Mouse (Mus musculus): ENCODE results near the gene Olfr313. TPM values are rescaled to one million over a fixed set of nuclear protein-coding genes. Genes with fewer than 3 reads are reported as not detected.
"Not testable (repeated sequence)": the region's sequence is repeated elsewhere in the genome, so short reads cannot be mapped to it uniquely, and the experiment has no call there.

The Olfr313 gene
- polyA plus RNA-seq, 1 experiment = not detected

GRCm38 (mm10) chr11:58801558-58802228, 13.1 kb upstream of the Olfr313 start, which contains the start of gene Fam183b:
Gene Fam183b (minus strand): TSS chr11:58801960.
- Histone ChIP-seq H3ac (ENCODE audit: control insufficient read depth, insufficient read length, low read depth) (no peak within 1 kb of the TSS), H3K36me3 (ENCODE audit: control insufficient read depth, insufficient read depth) (no peaks in the 10 kb centered on the region), H3K79me2 (ENCODE audit: control insufficient read depth, insufficient read depth) (no peaks in the 10 kb centered on the region), H3K4me3 (ENCODE audit: insufficient read depth, poor library complexity, severe bottlenecking) (no peak within 1 kb of the TSS), H3K79me3 (ENCODE audit: low read depth) (no peaks in the 10 kb centered on the region), H3K27me3 (ENCODE audit: control insufficient read depth, insufficient read depth, insufficient read length) (no peaks in the 10 kb centered on the region)
- TF ChIP-seq MYOD1 (IDR thresholded peaks at IDR 0.05; ENCODE audit: control insufficient read depth, insufficient read length, low read depth) = no peak
- no peak for TF ChIP-seq MYOG (IDR thresholded peaks at IDR 0.05; ENCODE audit: control insufficient read depth, extremely low read depth, insufficient read length)
- TF ChIP-seq USF1 (IDR thresholded peaks at IDR 0.05; ENCODE audit: low read depth) = no peak
- TF ChIP-seq CTCF (IDR thresholded peaks at IDR 0.05; ENCODE audit: control insufficient read depth, insufficient read depth, insufficient read length) = no peak
- no peak for TF ChIP-seq CEBPB (IDR thresholded peaks at IDR 0.05; ENCODE audit: low read depth)
- TF ChIP-seq MAX (IDR thresholded peaks at IDR 0.05) = no peak

GRCm38 (mm10) chr11:58803871-58804270, 10.9 kb upstream of the Olfr313 start:
- Histone ChIP-seq H3K79me2 (ENCODE audit: control insufficient read depth, insufficient read depth) (no peaks in the 10 kb centered on the region), H3K4me3 (ENCODE audit: insufficient read depth, poor library complexity, severe bottlenecking) (no peak overlapping the region), H3ac (ENCODE audit: control insufficient read depth, insufficient read length, low read depth) (no peak overlapping the region), H3K27me3 (ENCODE audit: control insufficient read depth, insufficient read depth, insufficient read length) (no peaks in the 10 kb centered on the region), H3K79me3 (ENCODE audit: low read depth) (no peaks in the 10 kb centered on the region), H3K36me3 (ENCODE audit: control insufficient read depth, insufficient read depth) (no peaks in the 10 kb centered on the region)
- TF ChIP-seq MYOG (IDR thresholded peaks at IDR 0.05; ENCODE audit: control insufficient read depth, extremely low read depth, insufficient read length) = no peak
- no peak for TF ChIP-seq MYOD1 (IDR thresholded peaks at IDR 0.05; ENCODE audit: control insufficient read depth, insufficient read length, low read depth)
- TF ChIP-seq USF1 (IDR thresholded peaks at IDR 0.05; ENCODE audit: low read depth) = no peak
- no peak for TF ChIP-seq FOSL1 (IDR thresholded peaks at IDR 0.05; ENCODE audit: insufficient read depth, low read length, poor library complexity, severe bottlenecking)
- no peak for TF ChIP-seq MAX (IDR thresholded peaks at IDR 0.05)
- TF ChIP-seq CEBPB (IDR thresholded peaks at IDR 0.05; ENCODE audit: low read depth) = no peak
- no peak for TF ChIP-seq CTCF (IDR thresholded peaks at IDR 0.05; ENCODE audit: control insufficient read depth, insufficient read depth, insufficient read length)

DNA sequence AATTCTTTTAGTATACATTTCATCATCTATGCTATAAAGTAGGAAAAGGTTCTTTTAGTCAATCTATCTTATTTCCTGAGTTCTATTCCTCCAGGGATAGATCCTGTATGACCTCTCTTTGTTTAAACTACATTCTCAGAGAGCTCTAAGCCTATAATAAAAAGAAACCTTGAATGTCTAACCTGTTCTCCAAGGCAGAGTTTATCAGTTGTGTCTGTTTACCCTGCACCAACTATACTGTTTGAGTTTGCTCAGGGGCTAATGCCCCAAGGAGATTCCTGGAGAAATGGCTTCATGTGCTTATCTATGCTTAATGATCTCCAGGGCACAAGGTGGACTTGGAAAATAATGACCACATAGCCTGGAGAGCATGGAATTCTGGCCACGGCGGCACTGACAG, 10.4 kb upstream of the Olfr313 start:
- TF ChIP-seq CTCF (IDR thresholded peaks at IDR 0.05; ENCODE audit: control insufficient read depth, insufficient read depth, insufficient read length) = no peak
- TF ChIP-seq FOSL1 (IDR thresholded peaks at IDR 0.05; ENCODE audit: insufficient read depth, low read length, poor library complexity, severe bottlenecking) = no peak
- TF ChIP-seq USF1 (IDR thresholded peaks at IDR 0.05; ENCODE audit: low read depth) = no peak
- no peak for TF ChIP-seq MAX (IDR thresholded peaks at IDR 0.05)
- no peak for TF ChIP-seq CEBPB (IDR thresholded peaks at IDR 0.05; ENCODE audit: low read depth)
- no peak for TF ChIP-seq MYOG (IDR thresholded peaks at IDR 0.05; ENCODE audit: control insufficient read depth, extremely low read depth, insufficient read length)
- no peak for TF ChIP-seq MYOD1 (IDR thresholded peaks at IDR 0.05; ENCODE audit: control insufficient read depth, insufficient read length, low read depth)
- Histone ChIP-seq H3K4me3 (ENCODE audit: insufficient read depth, poor library complexity, severe bottlenecking) (no peak overlapping the region), H3ac (ENCODE audit: control insufficient read depth, insufficient read length, low read depth) (no peak overlapping the region), H3K36me3 (ENCODE audit: control insufficient read depth, insufficient read depth) (no peaks in the 10 kb centered on the region), H3K79me3 (ENCODE audit: low read depth) (no peaks in the 10 kb centered on the region), H3K79me2 (ENCODE audit: control insufficient read depth, insufficient read depth) (no peaks in the 10 kb centered on the region), H3K27me3 (ENCODE audit: control insufficient read depth, insufficient read depth, insufficient read length) (no peaks in the 10 kb centered on the region)

DNA sequence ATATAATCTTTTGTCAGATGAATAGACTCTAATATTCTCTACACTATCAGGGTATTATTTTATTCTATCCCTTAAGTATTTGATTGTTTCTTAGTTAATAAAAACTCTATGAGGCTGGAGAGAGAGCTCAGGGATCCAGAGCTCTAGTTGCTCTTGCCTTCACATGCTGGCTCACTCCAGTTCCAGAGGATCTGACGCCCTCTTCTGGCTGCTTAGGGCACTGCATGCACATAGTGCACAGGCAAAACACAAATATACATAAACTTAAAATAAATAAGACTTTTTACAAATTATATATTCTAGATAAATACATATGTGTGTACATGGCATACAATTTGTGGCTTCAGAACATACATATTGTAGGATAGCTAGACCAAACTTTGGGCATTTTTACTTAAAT, 2.8 kb upstream of the Olfr313 start:
- Histone ChIP-seq H3ac (ENCODE audit: control insufficient read depth, insufficient read length, low read depth) (no peak overlapping the region), H3K79me2 (ENCODE audit: control insufficient read depth, insufficient read depth) (no peaks in the 10 kb centered on the region), H3K4me3 (ENCODE audit: insufficient read depth, poor library complexity, severe bottlenecking) (no peak overlapping the region), H3K27me3 (ENCODE audit: control insufficient read depth, insufficient read depth, insufficient read length) (no peaks in the 10 kb centered on the region), H3K36me3 (ENCODE audit: control insufficient read depth, insufficient read depth) (no peaks in the 10 kb centered on the region), H3K79me3 (ENCODE audit: low read depth) (no peaks in the 10 kb centered on the region)
- no peak for TF ChIP-seq CEBPB (IDR thresholded peaks at IDR 0.05; ENCODE audit: low read depth)
- TF ChIP-seq FOSL1 (IDR thresholded peaks at IDR 0.05; ENCODE audit: insufficient read depth, low read length, poor library complexity, severe bottlenecking) = no peak
- no peak for TF ChIP-seq MYOD1 (IDR thresholded peaks at IDR 0.05; ENCODE audit: control insufficient read depth, insufficient read length, low read depth)
- no peak for TF ChIP-seq USF1 (IDR thresholded peaks at IDR 0.05; ENCODE audit: low read depth)
- no peak for TF ChIP-seq MAX (IDR thresholded peaks at IDR 0.05)
- no peak for TF ChIP-seq MYOG (IDR thresholded peaks at IDR 0.05; ENCODE audit: control insufficient read depth, extremely low read depth, insufficient read length)
- no peak for TF ChIP-seq CTCF (IDR thresholded peaks at IDR 0.05; ENCODE audit: control insufficient read depth, insufficient read depth, insufficient read length)

DNA sequence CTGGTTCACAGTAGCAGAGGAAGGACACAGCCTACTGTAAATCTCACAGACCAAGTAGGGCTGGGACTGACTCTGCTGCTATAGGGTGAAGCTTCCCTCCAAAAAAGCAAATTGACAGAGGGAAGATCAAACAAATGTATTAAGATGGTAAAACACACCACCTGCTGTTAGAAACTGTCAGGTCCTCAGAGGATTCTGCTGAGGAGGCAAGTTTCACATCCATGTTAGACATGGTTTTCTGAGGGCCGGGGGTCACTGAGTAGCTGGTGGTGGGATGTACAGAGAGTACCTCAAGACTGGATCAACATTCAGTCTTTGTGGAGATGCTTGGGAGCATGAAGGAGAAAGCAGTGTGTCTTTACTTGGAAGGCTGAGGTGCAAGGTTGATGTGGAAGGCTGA, 876 bp downstream of the Olfr313 start:
- TF ChIP-seq FOSL1 (IDR thresholded peaks at IDR 0.05; ENCODE audit: insufficient read depth, low read length, poor library complexity, severe bottlenecking) = no peak
- no peak for TF ChIP-seq MYOG (IDR thresholded peaks at IDR 0.05; ENCODE audit: control insufficient read depth, extremely low read depth, insufficient read length)
- no peak for TF ChIP-seq MYOD1 (IDR thresholded peaks at IDR 0.05; ENCODE audit: control insufficient read depth, insufficient read length, low read depth)
- no peak for TF ChIP-seq USF1 (IDR thresholded peaks at IDR 0.05; ENCODE audit: low read depth)
- TF ChIP-seq CTCF (IDR thresholded peaks at IDR 0.05; ENCODE audit: control insufficient read depth, insufficient read depth, insufficient read length) = no peak
- no peak for TF ChIP-seq MAX (IDR thresholded peaks at IDR 0.05)
- TF ChIP-seq CEBPB (IDR thresholded peaks at IDR 0.05; ENCODE audit: low read depth) = no peak
- H3K27me3 ChIP-seq (ENCODE audit: control insufficient read depth, insufficient read depth, insufficient read length) = no peaks in the 10 kb centered on the region
- H3K36me3 ChIP-seq (ENCODE audit: control insufficient read depth, insufficient read depth) = no peaks in the 10 kb centered on the region
- no peak overlapping the region for H3ac ChIP-seq (ENCODE audit: control insufficient read depth, insufficient read length, low read depth)
- no peaks in the 10 kb centered on the region for H3K79me2 ChIP-seq (ENCODE audit: control insufficient read depth, insufficient read depth)
- no peaks in the 10 kb centered on the region for H3K79me3 ChIP-seq (ENCODE audit: low read depth)
- H3K4me3 ChIP-seq (ENCODE audit: insufficient read depth, poor library complexity, severe bottlenecking) = no peak overlapping the region

DNA sequence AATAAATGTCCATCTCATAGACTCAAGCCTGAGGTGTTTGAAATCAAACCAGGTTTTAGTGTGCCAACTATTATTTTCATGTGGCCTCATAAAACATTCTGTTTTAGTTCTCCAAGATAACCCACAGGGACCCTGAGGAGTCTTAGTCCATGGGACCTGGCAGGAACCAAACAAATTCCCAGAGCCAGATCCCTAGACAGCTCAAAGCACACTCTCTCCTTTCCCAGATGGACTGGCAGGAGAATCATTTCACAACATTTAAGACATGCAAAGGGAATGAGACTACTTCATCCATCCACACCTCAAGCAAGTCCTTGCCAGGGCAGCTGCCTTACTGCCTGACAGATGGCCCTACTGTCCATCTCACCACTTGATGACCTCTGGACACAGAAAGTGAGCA, 14.1 kb downstream of the Olfr313 start, which contains the start of gene Olfr312:
Gene Olfr312 (plus strand): TSS at position 301 of the 400 bp plus-strand sequence.
- H3K79me3 ChIP-seq (ENCODE audit: low read depth); H3K4me3 ChIP-seq (ENCODE audit: insufficient read depth, poor library complexity, severe bottlenecking); H3K36me3 ChIP-seq (ENCODE audit: control insufficient read depth, insufficient read depth); H3K79me2 ChIP-seq (ENCODE audit: control insufficient read depth, insufficient read depth); H3ac ChIP-seq (ENCODE audit: control insufficient read depth, insufficient read length, low read depth); H3K27me3 ChIP-seq (ENCODE audit: control insufficient read depth, insufficient read depth, insufficient read length): not testable (repeated sequence)

Measured in C2C12 (cell line).